Mouse (Mus musculus) midbrain, embryonic 11.5 days (tissue): ENCODE measurements around the gene Afm. TPM values are rescaled to one million over a fixed set of nuclear protein-coding genes. Genes with fewer than 3 reads are reported as not detected.

ENCODE experiments used
- ATAC-seq: fragments of 200-750 bp; cut with Nextera tagmentation; 2 replicates; pipeline ENCODE4 v1.8.0; 2017; ENCODE audit warnings: moderate TSS enrichment, moderate library complexity; ENCODE audit not compliant: low FRiP score
- DNase-seq: peaks from one replicate; pipeline ENCODE4 v3.0.0; 2015; ENCODE audit warnings: low spot score; ENCODE audit errors: missing footprints
- H3K27ac ChIP-seq: fragments of 300-500 bp; sonication (generic); 2 replicates; pipeline ENCODE4 v1.5.1; 2014; ENCODE audit warnings: low read depth, low read length
- H3K27me3 ChIP-seq: fragments of 300-500 bp; sonication (generic); 2 replicates; pipeline ENCODE4 v1.6.1; 2014; ENCODE audit warnings: mild to moderate bottlenecking, low read length, moderate library complexity, mixed read lengths; ENCODE audit not compliant: control insufficient read depth, insufficient read depth
- H3K36me3 ChIP-seq: fragments of 300-500 bp; sonication (generic); 2 replicates; pipeline ENCODE4 v1.6.1; 2014; ENCODE audit warnings: mild to moderate bottlenecking, low read length, moderate library complexity, mixed read lengths; ENCODE audit not compliant: control insufficient read depth, insufficient read depth
- H3K4me1 ChIP-seq: fragments of 300-500 bp; sonication (generic); 2 replicates; pipeline ENCODE4 v1.6.1; 2014; ENCODE audit warnings: low read length; ENCODE audit not compliant: control insufficient read depth, insufficient read depth
- H3K4me2 ChIP-seq: fragments of 300-500 bp; sonication (generic); 2 replicates; pipeline ENCODE4 v1.6.1; 2014; ENCODE audit warnings: mild to moderate bottlenecking, moderate library complexity
- H3K4me3 ChIP-seq: fragments of 300-500 bp; sonication (generic); 2 replicates; pipeline ENCODE4 v1.5.1; 2014; ENCODE audit warnings: low read depth, low read length
- H3K9ac ChIP-seq: fragments of 300-500 bp; sonication (generic); 2 replicates; pipeline ENCODE4 v1.6.1; 2014; ENCODE audit warnings: low read length
- H3K9me3 ChIP-seq: fragments of 300-500 bp; sonication (generic); 2 replicates; pipeline ENCODE4 v1.6.1; 2016; ENCODE audit warnings: low read length; ENCODE audit not compliant: control insufficient read depth
- WGBS: fragments of 180-500 bp; shearing (Covaris S2); extraction: QIAGEN DNeasy Blood & Tissue Kit; methylation state at CpG from one replicate; pipeline ENCODE4 v1.1.7; 2014; 5-methylcytosine and 5-hydroxymethylcytosine counted together
- polyA plus RNA-seq: library from polyadenylated mRNA; unstranded; fragments of >200 nt; fragmentation: Nextera tagmentation; extraction: Ambion mirVana; gene quantifications from 2 replicates; pipeline ENCODE4 v1.2.1, GENCODE M21; 2014

Gene Afm
- polyA plus RNA-seq, 1 experiment from 2014 or later: not detected

- ATAC-seq (no peak), DNase-seq (no peak)
- Histone ChIP-seq H3K36me3 (no peaks in the 10 kb centered on the region), H3K4me2 (no peak overlapping the region), H3K4me3 (no peak overlapping the region), H3K9me3 (no peaks in the 10 kb centered on the region), H3K4me1 (0 out of 2 replicates have a peak, but pooled peaks cover 2% of the 10 kb centered on the region), H3K27me3 (no peaks in the 10 kb centered on the region), H3K9ac (no peak overlapping the region), H3K27ac (no peak overlapping the region)
- 91% methylated on average over 5 of the region's 5 CpGs for WGBS
Measured at GRCm38 (mm10) chr5:90509828-90510592, 8.7 kb upstream of the Afm start.

GRCm38 (mm10) chr5:90512288-90512955 is 6.3 kb upstream of the Afm start:
- 80% methylated on average over 6 of the region's 6 CpGs for whole genome bisulfite sequencing
- Histone ChIP-seq H3K9ac (no peak overlapping the region), H3K36me3 (no peaks in the 10 kb centered on the region)

GRCm38 (mm10) chr5:90515561-90515960 is 3.2 kb upstream of the Afm start:
- Histone ChIP-seq H3K4me1 (no peaks in the 10 kb centered on the region), H3K36me3 (no peaks in the 10 kb centered on the region), H3K4me2 (no peak overlapping the region), H3K9me3 (no peaks in the 10 kb centered on the region), H3K9ac (no peak overlapping the region), H3K27ac (no peak overlapping the region), H3K4me3 (no peak overlapping the region), H3K27me3 (no peaks in the 10 kb centered on the region)
- ATAC-seq (no peak), DNase-seq (no peak)
- WGBS: 85% methylated on average over 6 of the region's 6 CpGs

More at GRCm38 (mm10) chr5:90512288-90512955, 6.3 kb upstream of the Afm start:
- ATAC-seq: no peak
- H3K27ac ChIP-seq: no peak overlapping the region
- no peaks in the 10 kb centered on the region for H3K9me3 ChIP-seq
- H3K27me3 ChIP-seq: no peaks in the 10 kb centered on the region
- H3K4me1 ChIP-seq: 0 out of 2 replicates have a peak, but pooled peaks cover under 1% of the 10 kb centered on the region
- no peak overlapping the region for H3K4me3 ChIP-seq
- no peak for DNase-seq
- H3K4me2 ChIP-seq: no peak overlapping the region

- Histone ChIP-seq H3K36me3 (no peaks in the 10 kb centered on the region), H3K4me2 (no peak overlapping the region), H3K9me3 (no peaks in the 10 kb centered on the region), H3K27me3 (no peaks in the 10 kb centered on the region), H3K4me1 (no peaks in the 10 kb centered on the region), H3K9ac (no peak overlapping the region), H3K27ac (no peak overlapping the region), H3K4me3 (no peak overlapping the region)
- no peak for DNase-seq
- ATAC-seq: no peak
- WGBS: 85% methylated on average over 8 of the region's 8 CpGs
Measured at GRCm38 (mm10) chr5:90551191-90551590, 32.5 kb downstream of the Afm start.

- Histone ChIP-seq H3K9ac (no peak overlapping the region), H3K4me1 (no peaks in the 10 kb centered on the region), H3K9me3 (no peaks in the 10 kb centered on the region), H3K4me2 (no peak overlapping the region), H3K4me3 (no peak overlapping the region), H3K27ac (no peak overlapping the region), H3K36me3 (no peaks in the 10 kb centered on the region), H3K27me3 (no peaks in the 10 kb centered on the region)
- WGBS: 76% methylated on average over 3 of the region's 3 CpGs
- no peak for ATAC-seq
- no peak for DNase-seq
Measured at GRCm38 (mm10) chr5:90556052-90556451, 37.3 kb downstream of the Afm start.

GRCm38 (mm10) chr5:90560743-90561142 is 42.0 kb downstream of the Afm start, which contains the start of gene 5830473C10Rik:
Gene 5830473C10Rik, plus strand, starts transcription at chr5:90561107.
- Histone ChIP-seq H3K36me3 (no peaks in the 10 kb centered on the region), H3K9me3 (no peaks in the 10 kb centered on the region), H3K27ac (no peak within 1 kb of the TSS), H3K4me3 (no peak within 1 kb of the TSS), H3K4me2 (no peak within 1 kb of the TSS), H3K9ac (no peak within 1 kb of the TSS), H3K4me1 (no peaks in the 10 kb centered on the region), H3K27me3 (no peaks in the 10 kb centered on the region)
- DNase-seq: no peak
- ATAC-seq: no peak
- WGBS: 91% methylated on average over 6 of the region's 6 CpGs

- no peak overlapping the region for H3K9ac ChIP-seq
- H3K27me3 ChIP-seq: no peaks in the 10 kb centered on the region
- no peaks in the 10 kb centered on the region for H3K4me1 ChIP-seq
- no peak overlapping the region for H3K4me2 ChIP-seq
- H3K27ac ChIP-seq: no peak overlapping the region
- no peak overlapping the region for H3K4me3 ChIP-seq
- no peaks in the 10 kb centered on the region for H3K9me3 ChIP-seq
- DNase-seq (no peak), ATAC-seq (no peak)
- WGBS: 95% methylated on average over 11 of the region's 11 CpGs
- H3K36me3 ChIP-seq: no peaks in the 10 kb centered on the region
Measured at GRCm38 (mm10) chr5:90561721-90562275, 43.1 kb downstream of the Afm start.

- Histone ChIP-seq H3K9me3 (no peaks in the 10 kb centered on the region), H3K27me3 (no peaks in the 10 kb centered on the region), H3K4me1 (no peaks in the 10 kb centered on the region), H3K9ac (no peak overlapping the region), H3K4me2 (no peak overlapping the region), H3K27ac (no peak overlapping the region), H3K4me3 (no peak overlapping the region), H3K36me3 (no peaks in the 10 kb centered on the region)
- ATAC-seq (no peak), DNase-seq (no peak)
- 91% methylated on average over 4 of the region's 4 CpGs for WGBS
Measured at GRCm38 (mm10) chr5:90562880-90563279, 44.1 kb downstream of the Afm start.

GRCm38 (mm10) chr5:90564161-90564560 is 45.4 kb downstream of the Afm start:
- H3K4me3 ChIP-seq: no peak overlapping the region
- DNase-seq (no peak), ATAC-seq (no peak)
- H3K27ac ChIP-seq: no peak overlapping the region
- H3K9ac ChIP-seq: no peak overlapping the region
- H3K27me3 ChIP-seq: no peaks in the 10 kb centered on the region
- no peaks in the 10 kb centered on the region for H3K9me3 ChIP-seq
- H3K4me2 ChIP-seq: no peak overlapping the region
- H3K4me1 ChIP-seq: no peaks in the 10 kb centered on the region
- 90% methylated on average over 4 of the region's 4 CpGs for WGBS
- H3K36me3 ChIP-seq: no peaks in the 10 kb centered on the region
